Mouse (Mus musculus) forebrain, embryonic 13.5 days (tissue): ENCODE data around the gene Emx1. TPM values are rescaled to one million over a fixed set of nuclear protein-coding genes. Genes with fewer than 3 reads are reported as not detected.
"Not testable (repeated sequence)": the region's sequence is repeated elsewhere in the genome, so short reads cannot be mapped to it uniquely, and the experiment has no call there.

Source experiments
- ATAC-seq: fragments of 200-750 bp; cut with Nextera tagmentation; 2 replicates; pipeline ENCODE4 v1.8.0; 2017
- H3K27ac ChIP-seq: fragments of 300-500 bp; sonication (generic); 2 replicates; pipeline ENCODE4 v1.5.1; 2015; ENCODE audit warnings: inconsistent platforms, mild to moderate bottlenecking, moderate library complexity
- H3K27me3 ChIP-seq: fragments of 300-500 bp; sonication (generic); 2 replicates; pipeline ENCODE4 v1.6.1; 2015; ENCODE audit warnings: mild to moderate bottlenecking, inconsistent platforms
- H3K36me3 ChIP-seq: fragments of 300-500 bp; sonication (generic); 2 replicates; pipeline ENCODE4 v1.6.1; 2015; ENCODE audit warnings: mild to moderate bottlenecking, inconsistent platforms; ENCODE audit not compliant: poor library complexity, severe bottlenecking
- H3K4me1 ChIP-seq: fragments of 300-500 bp; sonication (generic); 2 replicates; pipeline ENCODE4 v1.6.1; 2015; ENCODE audit warnings: inconsistent platforms
- H3K4me2 ChIP-seq: fragments of 300-500 bp; sonication (generic); 2 replicates; pipeline ENCODE4 v1.6.1; 2015; ENCODE audit warnings: inconsistent platforms, mild to moderate bottlenecking, moderate library complexity
- H3K4me3 ChIP-seq: fragments of 300-500 bp; sonication (generic); 2 replicates; pipeline ENCODE4 v1.5.1; 2015; ENCODE audit warnings: mild to moderate bottlenecking, inconsistent platforms
- H3K9ac ChIP-seq: fragments of 300-500 bp; sonication (generic); 2 replicates; pipeline ENCODE4 v1.6.1; 2015; ENCODE audit warnings: mild to moderate bottlenecking, inconsistent platforms
- H3K9me3 ChIP-seq: fragments of 300-500 bp; sonication (generic); replicated peaks from 2 replicates; pipeline ENCODE4 v1.6.1; 2016; ENCODE audit warnings: inconsistent platforms
- WGBS: fragments of 180-500 bp; shearing (Covaris S2); methylation state at CpG from one replicate; pipeline ENCODE4 v1.1.7; 2015; 5-methylcytosine and 5-hydroxymethylcytosine counted together
- polyA plus RNA-seq: library from polyadenylated mRNA; unstranded; fragments of >200 nt; fragmentation: Nextera tagmentation; extraction: Ambion mirVana; gene quantifications from 2 replicates; pipeline ENCODE4 v1.2.1, GENCODE M21; 2015

Gene Emx1
- polyA plus RNA-seq, result 77.6 and 83.4 TPM in 2 replicates

- WGBS, result under 1% methylated on average over 80 of the region's 81 CpGs
- ATAC-seq, result peak; percentile 87
- H3K4me3 ChIP-seq, result peak within 1 kb of the TSS; percentile 77
- no peaks in the 10 kb centered on the region for H3K9me3 ChIP-seq
- no peaks in the 10 kb centered on the region for H3K36me3 ChIP-seq
- peaks cover 64% of the 10 kb centered on the region for H3K27me3 ChIP-seq
- peak within 1 kb of the TSS; percentile 96 for H3K9ac ChIP-seq
- peak within 1 kb of the TSS; percentile 65 for H3K4me2 ChIP-seq
- peaks cover 61% of the 10 kb centered on the region for H3K4me1 ChIP-seq
- H3K27ac ChIP-seq, result peak within 1 kb of the TSS; percentile 93
Observed at GRCm38 (mm10) chr6:85187340-85188211, at the start of gene Emx1. Gene Emx1 (plus strand): TSS chr6:85187438.

- H3K9ac ChIP-seq, result no peak overlapping the region
- no peak for ATAC-seq
- no peak overlapping the region for H3K4me3 ChIP-seq
- H3K27ac ChIP-seq, result no peak overlapping the region
- no peaks in the 10 kb centered on the region for H3K27me3 ChIP-seq
- 92% methylated on average over 2 of the region's 2 CpGs for WGBS
- H3K4me1 ChIP-seq, result peaks cover 4% of the 10 kb centered on the region
- no peaks in the 10 kb centered on the region for H3K9me3 ChIP-seq
- H3K36me3 ChIP-seq, result no peaks in the 10 kb centered on the region
- no peak overlapping the region for H3K4me2 ChIP-seq
Observed at GRCm38 (mm10) chr6:85139534-85139933, 47.7 kb upstream of the Emx1 start.

- not testable (repeated sequence) for H3K27ac ChIP-seq, H3K9me3 ChIP-seq, H3K27me3 ChIP-seq, H3K4me2 ChIP-seq, H3K9ac ChIP-seq, ATAC-seq, H3K4me1 ChIP-seq, H3K36me3 ChIP-seq, H3K4me3 ChIP-seq
- WGBS, result 4% methylated on average over 7 of the region's 7 CpGs
Observed at GRCm38 (mm10) chr6:85141013-85141412, 46.2 kb upstream of the Emx1 start.

- no peak overlapping the region for H3K9ac ChIP-seq
- H3K27ac ChIP-seq, result no peak overlapping the region
- no peak overlapping the region for H3K4me3 ChIP-seq
- no peaks in the 10 kb centered on the region for H3K4me1 ChIP-seq
- H3K27me3 ChIP-seq, result no peaks in the 10 kb centered on the region
- H3K4me2 ChIP-seq, result no peak overlapping the region
- 77% methylated on average over 3 of the region's 3 CpGs for WGBS
- no peaks in the 10 kb centered on the region for H3K36me3 ChIP-seq
- ATAC-seq, result no peak
- no peaks in the 10 kb centered on the region for H3K9me3 ChIP-seq
Observed at GRCm38 (mm10) chr6:85144466-85144865, 42.8 kb upstream of the Emx1 start.

GRCm38 (mm10) chr6:85147636-85148035, 39.6 kb upstream of the Emx1 start:
- Histone ChIP-seq H3K9ac (no peak overlapping the region), H3K4me3 (no peak overlapping the region), H3K4me1 (no peaks in the 10 kb centered on the region), H3K9me3 (no peaks in the 10 kb centered on the region), H3K36me3 (no peaks in the 10 kb centered on the region), H3K27me3 (no peaks in the 10 kb centered on the region), H3K4me2 (no peak overlapping the region), H3K27ac (no peak overlapping the region)
- WGBS, result 71% methylated on average over 3 of the region's 3 CpGs
- no peak for ATAC-seq

GRCm38 (mm10) chr6:85150386-85150785, 36.9 kb upstream of the Emx1 start:
- no peak overlapping the region for H3K27ac ChIP-seq
- no peaks in the 10 kb centered on the region for H3K9me3 ChIP-seq
- ATAC-seq, result no peak
- H3K4me2 ChIP-seq, result no peak overlapping the region
- no peaks in the 10 kb centered on the region for H3K27me3 ChIP-seq
- H3K9ac ChIP-seq, result no peak overlapping the region
- 67% methylated on average over 3 of the region's 3 CpGs for WGBS
- H3K4me1 ChIP-seq, result peaks cover 10% of the 10 kb centered on the region
- no peak overlapping the region for H3K4me3 ChIP-seq
- no peaks in the 10 kb centered on the region for H3K36me3 ChIP-seq

- peak; percentile 73 for ATAC-seq
- no peaks in the 10 kb centered on the region for H3K27me3 ChIP-seq
- H3K4me2 ChIP-seq, result no peak overlapping the region
- H3K27ac ChIP-seq, result no peak overlapping the region
- H3K9me3 ChIP-seq, result no peaks in the 10 kb centered on the region
- H3K4me3 ChIP-seq, result no peak overlapping the region
- no peak overlapping the region for H3K9ac ChIP-seq
- WGBS, result 10% methylated on average over 9 of the region's 9 CpGs
- no peaks in the 10 kb centered on the region for H3K36me3 ChIP-seq
- peaks cover 18% of the 10 kb centered on the region for H3K4me1 ChIP-seq
Observed at GRCm38 (mm10) chr6:85153970-85154540, 33.2 kb upstream of the Emx1 start.

- ATAC-seq, result peak; percentile 46
- H3K4me1 ChIP-seq, result peaks cover 21% of the 10 kb centered on the region
Observed at GRCm38 (mm10) chr6:85154861-85155528, 32.2 kb upstream of the Emx1 start.

GRCm38 (mm10) chr6:85156551-85156950, 30.7 kb upstream of the Emx1 start:
- H3K4me1 ChIP-seq, result peaks cover 28% of the 10 kb centered on the region
- 82% methylated on average over 2 of the region's 2 CpGs for WGBS
- not testable (repeated sequence) for H3K27ac ChIP-seq, H3K4me3 ChIP-seq, H3K36me3 ChIP-seq, ATAC-seq, H3K9ac ChIP-seq, H3K9me3 ChIP-seq, H3K4me2 ChIP-seq, H3K27me3 ChIP-seq

More at GRCm38 (mm10) chr6:85154861-85155528, 32.2 kb upstream of the Emx1 start:
- Histone ChIP-seq H3K9me3 (no peaks in the 10 kb centered on the region), H3K36me3 (no peaks in the 10 kb centered on the region), H3K9ac (peak overlapping the region; percentile 69), H3K4me3 (peak overlapping the region; percentile 45), H3K4me2 (peak overlapping the region; percentile 80), H3K27ac (peak overlapping the region; percentile 20; the same call in 1 of the 2 replicates), H3K27me3 (no peaks in the 10 kb centered on the region)
- 1% methylated on average over 34 of the region's 34 CpGs for WGBS

GRCm38 (mm10) chr6:85158040-85158804, 29.0 kb upstream of the Emx1 start:
- not testable (repeated sequence) for ATAC-seq, H3K9ac ChIP-seq, H3K27me3 ChIP-seq, H3K36me3 ChIP-seq, H3K27ac ChIP-seq, H3K9me3 ChIP-seq, H3K4me2 ChIP-seq, H3K4me3 ChIP-seq
- H3K4me1 ChIP-seq, result peaks cover 34% of the 10 kb centered on the region
- 69% methylated on average over 4 of the region's 4 CpGs for WGBS

GRCm38 (mm10) chr6:85159092-85159760, 28.0 kb upstream of the Emx1 start:
- H3K4me2 ChIP-seq, H3K27me3 ChIP-seq, H3K9me3 ChIP-seq, H3K4me3 ChIP-seq, H3K36me3 ChIP-seq, H3K9ac ChIP-seq: not testable (repeated sequence)
- peak; percentile 66 for ATAC-seq
- Histone ChIP-seq H3K4me1 (peaks cover 42% of the 10 kb centered on the region), H3K27ac (peak overlapping the region; percentile 31; the same call in 1 of the 2 replicates)
- WGBS, result 9% methylated on average over 6 of the region's 6 CpGs
